Mouse (Mus musculus) ES-E14 (cell line): Measurements from ENCODE around the gene Nr1h2. TPM values are rescaled to one million over a fixed set of nuclear protein-coding genes. Genes with fewer than 3 reads are reported as not detected.

ENCODE experiments used
- DNase-seq: peaks from one replicate; pipeline ENCODE4 v3.0.0-alpha.2; 2013; ENCODE audit warnings: low read depth, low spot score
- H3K27ac ChIP-seq: 2 replicates; pipeline ENCODE4 v1.5.1; 2012; ENCODE audit warnings: low read depth, mild to moderate bottlenecking, low read length, moderate library complexity, mixed read lengths; ENCODE audit not compliant: poor library complexity, insufficient read depth, severe bottlenecking
- H3K36me3 ChIP-seq: 2 replicates; pipeline ENCODE4 v1.6.1; 2012; ENCODE audit warnings: mild to moderate bottlenecking, low read length, moderate library complexity, mixed read lengths; ENCODE audit not compliant: control insufficient read depth, poor library complexity, insufficient read depth, severe bottlenecking
- H3K4me1 ChIP-seq, 2 experiments: fragments of 150-350 bp in 1 of 2; sonication (generic) in 1 of 2; 2 replicates each; pipeline ENCODE4 v1.6.1; 2012; ENCODE audit warnings: low read length in 2 of 2, mild to moderate bottlenecking in 1 of 2, mixed read lengths in 1 of 2; ENCODE audit not compliant: control insufficient read depth in 2 of 2, insufficient read depth in 2 of 2, poor library complexity in 1 of 2
- H3K4me3 ChIP-seq, 2 experiments: fragments of 150-350 bp in 1 of 2; sonication (generic) in 1 of 2; 2 replicates each; pipeline ENCODE4 v1.5.1; 2012; ENCODE audit warnings: low read length in 2 of 2, low read depth in 1 of 2, mild to moderate bottlenecking in 1 of 2, mixed read lengths in 1 of 2; ENCODE audit not compliant: insufficient read depth in 1 of 2, poor library complexity in 1 of 2, severe bottlenecking in 1 of 2
- H3K9ac ChIP-seq: 2 replicates; pipeline ENCODE4 v1.6.1; 2012; ENCODE audit warnings: low read depth, mild to moderate bottlenecking, low read length, mixed read lengths; ENCODE audit not compliant: poor library complexity, insufficient read depth, severe bottlenecking
- H3K9me3 ChIP-seq: fragments of 150-350 bp; sonication (generic); 2 replicates; pipeline ENCODE4 v1.6.1; 2012; ENCODE audit warnings: low read depth, mild to moderate bottlenecking, low read length; ENCODE audit not compliant: control insufficient read depth, insufficient read depth
- CHD2 ChIP-seq: IDR thresholded peaks from 2 replicates; pipeline ENCODE4 v1.6.1; 2014; ENCODE audit warnings: mild to moderate bottlenecking, low read depth, low read length, inconsistent platforms
- HCFC1 ChIP-seq: IDR thresholded peaks from 2 replicates; pipeline ENCODE4 v1.6.1; 2012; ENCODE audit warnings: low read length, inconsistent platforms, borderline replicate concordance; ENCODE audit not compliant: insufficient read depth
- MAFK ChIP-seq: IDR thresholded peaks from 2 replicates; pipeline ENCODE4 v1.6.1; 2014; ENCODE audit warnings: mild to moderate bottlenecking, low read depth, low read length, inconsistent platforms; ENCODE audit not compliant: insufficient read depth
- ZC3H11A ChIP-seq: IDR thresholded peaks from 2 replicates; pipeline ENCODE4 v1.6.1; 2012; ENCODE audit warnings: low read depth, mild to moderate bottlenecking, inconsistent platforms, low read length, borderline replicate concordance
- ZNF384 ChIP-seq: IDR thresholded peaks from 2 replicates; pipeline ENCODE4 v1.6.1; 2012; ENCODE audit warnings: low read depth, low read length, inconsistent platforms
- in situ Hi-C, 2 experiments: fragments of 600-800 bp; cut with MboI; formaldehyde crosslinking; loops; one replicate each; pipeline ENCODE4 v1.15.1; 2025; ENCODE audit warnings: low sequenced_read_pairs in 2 of 2, inconsistent platforms in 1 of 2; ENCODE audit not compliant: unreplicated experiment in 2 of 2
- total RNA-seq: library from RNA; depleted of rRNA; stranded (reverse); fragments of 300-350 nt; gene quantifications from 2 replicates; pipeline ENCODE4 v1.2.3, GENCODE M21; 2012

Gene Nr1h2
- total RNA-seq, 1 experiment, result 78.5 TPM

DNA sequence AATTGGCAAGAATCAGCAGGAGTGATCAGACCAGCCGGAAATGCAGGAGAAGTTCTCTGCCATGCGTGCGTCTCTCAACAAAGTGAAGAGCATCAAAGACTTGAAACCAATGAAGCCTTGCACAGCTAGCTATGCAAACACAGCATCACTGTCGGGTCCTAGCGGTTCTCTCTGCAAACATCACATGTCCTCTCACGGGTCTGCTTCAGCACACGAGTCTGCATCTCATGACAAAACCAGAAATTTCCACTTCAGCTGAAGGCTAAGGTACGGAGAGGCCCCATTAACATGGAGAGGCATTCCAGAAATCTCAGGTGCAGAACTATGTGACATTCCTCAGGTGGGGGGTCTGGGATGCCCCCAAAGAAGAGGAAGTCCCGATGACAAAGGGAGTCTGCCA, 15.1 kb upstream of the Nr1h2 start:
- in situ Hi-C loops, result no loop called here
- Histone ChIP-seq H3K27ac (no peak overlapping the region), H3K4me1 (peaks cover 0 to 25% of the 10 kb centered on the region in 2 experiments; a peak in 2 of 4 replicates), H3K4me3 (no peak overlapping the region), H3K36me3 (no peaks in the 10 kb centered on the region), H3K9ac (no peak overlapping the region), H3K9me3 (no peaks in the 10 kb centered on the region)
- DNase-seq, result no peak
- no peak for TF ChIP-seq CHD2
- TF ChIP-seq MAFK, result no peak
- TF ChIP-seq ZC3H11A, result no peak
- TF ChIP-seq HCFC1, result no peak
- TF ChIP-seq ZNF384, result no peak

DNA sequence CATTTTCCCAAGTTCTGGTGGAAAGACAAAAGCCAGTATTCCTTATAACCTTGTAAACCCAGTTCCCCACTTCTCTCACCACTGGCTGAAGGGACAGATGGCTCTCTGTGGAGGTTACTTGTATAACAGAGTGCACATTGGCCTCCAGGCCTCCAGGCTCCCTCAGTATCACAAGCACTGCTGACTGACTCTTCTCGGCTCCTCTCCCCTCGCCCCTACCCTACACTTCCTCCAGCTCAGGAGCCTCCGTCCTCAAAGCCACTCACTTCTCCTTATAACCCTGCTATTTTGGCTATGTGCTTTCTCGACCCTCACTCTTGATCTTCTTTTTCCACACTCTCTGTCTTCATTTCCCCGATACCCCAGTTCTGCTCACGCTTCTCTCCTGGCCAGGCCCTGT, 11.7 kb upstream of the Nr1h2 start:
- in situ Hi-C loops, result no loop called here
- no peak overlapping the region for H3K9ac ChIP-seq
- no peak for DNase-seq
- no peak overlapping the region for H3K27ac ChIP-seq
- H3K4me1 ChIP-seq, result peaks cover 0 to 13% of the 10 kb centered on the region in 2 experiments; a peak in 1 of 4 replicates
- H3K36me3 ChIP-seq, result no peaks in the 10 kb centered on the region
- TF ChIP-seq CHD2, result no peak
- no peak for TF ChIP-seq MAFK
- TF ChIP-seq HCFC1, result no peak
- no peak for TF ChIP-seq ZNF384
- no peak for TF ChIP-seq ZC3H11A
- no peaks in the 10 kb centered on the region for H3K9me3 ChIP-seq
- H3K4me3 ChIP-seq, result no peak overlapping the region

DNA sequence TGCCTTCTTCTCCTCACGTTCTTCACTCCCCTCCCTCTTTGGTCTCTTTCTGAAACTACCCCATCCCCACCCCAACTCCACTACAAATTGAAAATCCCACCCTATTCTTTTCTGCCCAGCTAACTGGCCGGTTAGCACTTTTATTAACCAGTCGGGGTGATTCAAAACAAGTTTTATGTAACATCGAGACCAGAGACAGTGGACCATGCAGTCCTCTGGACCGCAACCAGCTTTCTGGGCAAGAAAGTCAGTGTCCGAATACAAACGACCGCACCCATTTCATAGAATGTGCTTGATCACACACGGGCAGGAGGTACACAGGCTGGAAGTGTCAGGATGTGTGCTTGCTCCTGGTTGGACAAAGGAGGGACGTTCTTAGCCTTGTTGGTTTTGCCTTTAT, 10.7 kb upstream of the Nr1h2 start:
- no peak overlapping the region for H3K27ac ChIP-seq
- no peak for DNase-seq
- no peaks in the 10 kb centered on the region for H3K9me3 ChIP-seq
- H3K9ac ChIP-seq, result no peak overlapping the region; the same call in 1 of the 2 replicates
- H3K4me3 ChIP-seq, result no peak overlapping the region
- TF ChIP-seq MAFK, result no peak
- TF ChIP-seq HCFC1, result no peak
- TF ChIP-seq CHD2, result no peak
- no peak for TF ChIP-seq ZNF384
- TF ChIP-seq ZC3H11A, result no peak
- in situ Hi-C loops, result no loop called here
- H3K4me1 ChIP-seq, result peaks cover 0 to 14% of the 10 kb centered on the region in 2 experiments; a peak in 1 of 4 replicates
- no peaks in the 10 kb centered on the region for H3K36me3 ChIP-seq

DNA sequence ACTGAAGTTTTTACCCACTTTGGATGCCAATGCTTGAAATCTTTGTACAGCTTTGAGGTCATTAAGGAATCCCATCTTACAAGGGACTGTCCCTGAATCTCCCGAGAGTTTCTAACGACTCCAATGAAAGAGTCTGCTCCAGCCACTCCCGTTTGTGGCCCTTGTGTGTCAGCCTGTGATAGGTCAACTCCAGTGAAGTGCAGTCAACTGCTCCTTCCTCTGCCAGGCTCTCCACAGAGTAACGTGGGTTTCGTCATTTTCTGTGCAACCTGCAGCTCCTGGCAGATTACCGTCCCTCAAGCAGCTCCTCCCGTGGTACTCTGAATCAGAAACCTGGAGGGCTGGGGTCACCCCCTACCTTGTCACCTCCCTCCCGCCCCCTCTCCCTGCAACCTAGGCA, 9.5 kb upstream of the Nr1h2 start:
- TF ChIP-seq MAFK (no peak), HCFC1 (no peak), ZC3H11A (no peak), ZNF384 (no peak), CHD2 (no peak)
- no peak for DNase-seq
- in situ Hi-C loops, result no loop called here
- no peak overlapping the region for H3K4me3 ChIP-seq
- H3K27ac ChIP-seq, result no peak overlapping the region
- H3K4me1 ChIP-seq, result peaks cover 0 to 14% of the 10 kb centered on the region in 2 experiments; a peak in 1 of 4 replicates
- no peaks in the 10 kb centered on the region for H3K9me3 ChIP-seq
- no peak overlapping the region for H3K9ac ChIP-seq
- H3K36me3 ChIP-seq, result no peaks in the 10 kb centered on the region
